Mouse (Mus musculus) ovary, adult 18-20 months (tissue): ENCODE results near the gene Tpmt.

ENCODE experiments used
- DNase-seq: peaks from one replicate; pipeline ENCODE4 v3.0.0; 2022; ENCODE audit warnings: low spot score, mixed read lengths

Tpmt gene

GRCm38 (mm10) chr13:47044617-47044947, at the start of gene Tpmt:
Tpmt (minus strand) TSS chr13:47044737.
- DNase-seq: no peak

GRCm38 (mm10) chr13:47093791-47094190, 49.3 kb upstream of the Tpmt start:
- no peak for DNase-seq

GRCm38 (mm10) chr13:47089271-47089670, 44.7 kb upstream of the Tpmt start:
- no peak for DNase-seq

GRCm38 (mm10) chr13:47088433-47088832, 43.9 kb upstream of the Tpmt start:
- no peak for DNase-seq

- no peak for DNase-seq
Measured at GRCm38 (mm10) chr13:47080905-47081505, 36.5 kb upstream of the Tpmt start.

- no peak for DNase-seq
Measured at GRCm38 (mm10) chr13:47078799-47079198, 34.3 kb upstream of the Tpmt start.

- DNase-seq: no peak
Measured at GRCm38 (mm10) chr13:47077367-47077766, 32.8 kb upstream of the Tpmt start.

GRCm38 (mm10) chr13:47076156-47076555, 31.6 kb upstream of the Tpmt start:
- DNase-seq: no peak

- no peak for DNase-seq
Measured at GRCm38 (mm10) chr13:47072484-47072883, 27.9 kb upstream of the Tpmt start.

- DNase-seq: no peak
Measured at GRCm38 (mm10) chr13:47071871-47072270, 27.3 kb upstream of the Tpmt start.

GRCm38 (mm10) chr13:47070329-47071080, 26.0 kb upstream of the Tpmt start:
- DNase-seq: no peak

- DNase-seq: no peak
Measured at GRCm38 (mm10) chr13:47067001-47067400, 22.5 kb upstream of the Tpmt start.

- no peak for DNase-seq
Measured at GRCm38 (mm10) chr13:47066516-47066915, 22.0 kb upstream of the Tpmt start.

- no peak for DNase-seq
Measured at GRCm38 (mm10) chr13:47063985-47064760, 19.6 kb upstream of the Tpmt start.

GRCm38 (mm10) chr13:47062756-47063155, 18.2 kb upstream of the Tpmt start:
- no peak for DNase-seq

GRCm38 (mm10) chr13:47056781-47057180, 12.2 kb upstream of the Tpmt start:
- DNase-seq: no peak

GRCm38 (mm10) chr13:47056126-47056525, 11.6 kb upstream of the Tpmt start:
- no peak for DNase-seq

- no peak for DNase-seq
Measured at GRCm38 (mm10) chr13:47053971-47054370, 9.4 kb upstream of the Tpmt start.

- DNase-seq: no peak
Measured at GRCm38 (mm10) chr13:47050009-47050408, 5.5 kb upstream of the Tpmt start.

- no peak for DNase-seq
Measured at GRCm38 (mm10) chr13:47047996-47048395, 3.5 kb upstream of the Tpmt start.

GRCm38 (mm10) chr13:47043833-47044616, 512 bp downstream of the Tpmt start:
- peak; percentile 3 for DNase-seq

GRCm38 (mm10) chr13:47043030-47043680, 1.4 kb downstream of the Tpmt start, which contains the start of gene Kdm1b:
Kdm1b (plus strand) TSS chr13:47043499.
- DNase-seq: peak; percentile 98
